Mouse (Mus musculus) stomach, postnatal 0 days (tissue): ENCODE measurements at regions not wholly inside any gene's neighbourhood (a gene's known extent, or its start where the extent isn't known, plus 50 kb on each side); places are given as distances from the start of the nearest gene placed in this dataset.

Source experiments
- ATAC-seq: fragments of 200-750 bp; cut with Nextera tagmentation; 2 replicates; pipeline ENCODE4 v1.8.0; 2017; ENCODE audit not compliant: low FRiP score, low TSS enrichment
- DNase-seq: peaks from one replicate; pipeline ENCODE4 v3.0.0-alpha.2; 2016; ENCODE audit warnings: low spot score
- H3K27ac ChIP-seq: fragments of 300-500 bp; sonication (generic); replicated peaks from 2 replicates; pipeline ENCODE4 v1.5.1; 2014; ENCODE audit warnings: mild to moderate bottlenecking, control low read depth
- H3K27me3 ChIP-seq: fragments of 300-500 bp; sonication (generic); 2 replicates; pipeline ENCODE4 v1.6.1; 2014; ENCODE audit warnings: low read length; ENCODE audit not compliant: control insufficient read depth, insufficient read depth
- H3K36me3 ChIP-seq: fragments of 300-500 bp; sonication (generic); 2 replicates; pipeline ENCODE4 v1.6.1; 2014; ENCODE audit warnings: low read length, mixed read lengths; ENCODE audit not compliant: control insufficient read depth, insufficient read depth
- H3K4me1 ChIP-seq: fragments of 300-500 bp; sonication (generic); replicated peaks from 2 replicates; pipeline ENCODE4 v1.6.1; 2014; ENCODE audit warnings: antibody characterized with exemption; ENCODE audit not compliant: control insufficient read depth, insufficient read depth
- H3K4me2 ChIP-seq: fragments of 300-500 bp; sonication (generic); replicated peaks from 2 replicates; pipeline ENCODE4 v1.6.1; 2014; ENCODE audit warnings: low read depth, mild to moderate bottlenecking, control low read depth, moderate library complexity
- H3K4me3 ChIP-seq: fragments of 300-500 bp; sonication (generic); 2 replicates; pipeline ENCODE4 v1.5.1; 2014; ENCODE audit warnings: low read depth, low read length, control low read depth
- H3K9ac ChIP-seq: fragments of 300-500 bp; sonication (generic); 2 replicates; pipeline ENCODE4 v1.6.1; 2014; ENCODE audit warnings: mild to moderate bottlenecking, low read length, control low read depth, mixed read lengths
- H3K9me3 ChIP-seq: fragments of 300-500 bp; sonication (generic); 2 replicates; pipeline ENCODE4 v1.6.1; 2016; ENCODE audit warnings: low read length; ENCODE audit not compliant: control insufficient read depth
- CTCF ChIP-seq: IDR thresholded peaks from 2 replicates; pipeline ENCODE4 v1.5.1; 2016; ENCODE audit warnings: antibody characterized with exemption, low read depth, mild to moderate bottlenecking, moderate library complexity
- EP300 ChIP-seq: optimal IDR thresholded peaks from 2 replicates; pipeline ENCODE3; 2016; ENCODE audit warnings: antibody characterized with exemption
- WGBS: fragments of 180-500 bp; shearing (Covaris S2); extraction: QIAGEN DNeasy Blood & Tissue Kit; methylation state at CpG from one replicate; pipeline ENCODE4 v1.1.7; 2014; 5-methylcytosine and 5-hydroxymethylcytosine counted together

- no peak overlapping the region for H3K9ac ChIP-seq
- WGBS: 55% methylated on average over 4 of the region's 4 CpGs
- H3K27me3 ChIP-seq: no peaks in the 10 kb centered on the region
- no peak overlapping the region for H3K4me3 ChIP-seq
- H3K4me1 ChIP-seq: no peaks in the 10 kb centered on the region
- H3K36me3 ChIP-seq: no peaks in the 10 kb centered on the region
- TF ChIP-seq CTCF (no peak), EP300 (no peak)
- H3K27ac ChIP-seq: no peak overlapping the region
- DNase-seq (no peak), ATAC-seq (no peak)
- H3K9me3 ChIP-seq: no peaks in the 10 kb centered on the region
- no peak overlapping the region for H3K4me2 ChIP-seq
These were observed 370.5 kb downstream of the Cdh11 start for GRCm38 (mm10) chr8:102414931-102415330.

GRCm38 (mm10) chr8:102413446-102413845 is 372.0 kb downstream of the Cdh11 start:
- H3K27ac ChIP-seq: no peak overlapping the region
- H3K9ac ChIP-seq: no peak overlapping the region
- no peak for DNase-seq
- H3K9me3 ChIP-seq: no peaks in the 10 kb centered on the region
- ATAC-seq: no peak
- 85% methylated on average over 5 of the region's 5 CpGs for WGBS
- no peak overlapping the region for H3K4me3 ChIP-seq
- no peak for TF ChIP-seq EP300
- no peak for TF ChIP-seq CTCF
- H3K4me1 ChIP-seq: no peaks in the 10 kb centered on the region
- no peak overlapping the region for H3K4me2 ChIP-seq
- no peaks in the 10 kb centered on the region for H3K27me3 ChIP-seq
- H3K36me3 ChIP-seq: no peaks in the 10 kb centered on the region

GRCm38 (mm10) chr8:102387591-102387990 is 397.9 kb downstream of the Cdh11 start:
- 63% methylated on average over 4 of the region's 4 CpGs for WGBS
- TF ChIP-seq EP300 (no peak), CTCF (no peak)
- ATAC-seq: no peak
- no peak overlapping the region for H3K27ac ChIP-seq
- DNase-seq: no peak
- H3K36me3 ChIP-seq: no peaks in the 10 kb centered on the region
- no peak overlapping the region for H3K9ac ChIP-seq
- H3K4me1 ChIP-seq: no peaks in the 10 kb centered on the region
- no peak overlapping the region for H3K4me2 ChIP-seq
- H3K27me3 ChIP-seq: no peaks in the 10 kb centered on the region
- no peaks in the 10 kb centered on the region for H3K9me3 ChIP-seq
- H3K4me3 ChIP-seq: no peak overlapping the region

- DNase-seq: no peak
- ATAC-seq: no peak
- no peak for TF ChIP-seq EP300
- no peak for TF ChIP-seq CTCF
- WGBS: 22% methylated on average over 1 of the region's 1 CpGs
- Histone ChIP-seq H3K9me3 (no peaks in the 10 kb centered on the region), H3K4me1 (no peaks in the 10 kb centered on the region), H3K36me3 (no peaks in the 10 kb centered on the region), H3K9ac (no peak overlapping the region), H3K27ac (no peak overlapping the region), H3K4me2 (no peak overlapping the region), H3K4me3 (no peak overlapping the region), H3K27me3 (no peaks in the 10 kb centered on the region)
These were observed 440.1 kb downstream of the Cdh11 start for GRCm38 (mm10) chr8:102345392-102345791.

GRCm38 (mm10) chr8:102332511-102332910 is 452.9 kb downstream of the Cdh11 start:
- no peak for ATAC-seq
- WGBS: 55% methylated on average over 5 of the region's 5 CpGs
- no peaks in the 10 kb centered on the region for H3K27me3 ChIP-seq
- no peak for DNase-seq
- H3K27ac ChIP-seq: no peak overlapping the region
- TF ChIP-seq CTCF: no peak
- no peak for TF ChIP-seq EP300
- H3K4me2 ChIP-seq: no peak overlapping the region
- H3K36me3 ChIP-seq: no peaks in the 10 kb centered on the region
- H3K9ac ChIP-seq: no peak overlapping the region
- H3K4me3 ChIP-seq: no peak overlapping the region
- no peaks in the 10 kb centered on the region for H3K4me1 ChIP-seq
- H3K9me3 ChIP-seq: no peaks in the 10 kb centered on the region

GRCm38 (mm10) chr8:102331151-102331550 is 454.3 kb downstream of the Cdh11 start:
- Histone ChIP-seq H3K4me1 (no peaks in the 10 kb centered on the region), H3K27me3 (no peaks in the 10 kb centered on the region), H3K9me3 (no peaks in the 10 kb centered on the region), H3K36me3 (no peaks in the 10 kb centered on the region), H3K27ac (no peak overlapping the region), H3K9ac (no peak overlapping the region), H3K4me3 (no peak overlapping the region), H3K4me2 (no peak overlapping the region)
- 88% methylated on average over 4 of the region's 4 CpGs for WGBS
- no peak for ATAC-seq
- DNase-seq: no peak
- TF ChIP-seq CTCF (no peak), EP300 (no peak)
